Mouse (Mus musculus): ENCODE results near the gene 2010111I01Rik.
A peak's percentile ranks its signal among the peaks of the same experiment; 100 is the strongest.

DNA sequence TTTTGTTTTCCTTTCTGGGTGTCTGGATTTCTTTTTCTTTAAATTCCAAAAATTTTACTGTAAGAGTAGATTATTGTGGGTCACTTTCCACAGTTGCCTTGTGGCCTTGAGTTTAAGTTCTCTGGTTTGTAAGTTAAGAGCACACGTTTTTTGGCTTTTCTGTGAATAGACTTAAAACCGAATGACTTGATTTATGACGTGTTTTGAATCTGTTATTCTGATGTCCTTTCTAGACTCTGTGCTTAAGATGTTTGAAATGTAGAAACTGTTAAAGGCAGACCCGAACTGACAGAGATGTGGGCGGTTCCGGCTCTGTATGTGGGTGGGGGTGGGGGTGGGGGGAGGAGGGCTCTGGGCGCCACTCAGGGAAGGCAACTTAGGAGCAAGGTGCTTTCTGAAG is 282.3 kb downstream of the 2010111I01Rik start:
- no peak for TF ChIP-seq JUN (IDR thresholded peaks at IDR 0.05; ENCODE audit: insufficient read depth, low read depth, low read length)
- TF ChIP-seq CTCF (conservative IDR thresholded peaks at IDR 0.05 in 1 of 2, IDR thresholded peaks at IDR 0.05 in 1 of 2; ENCODE audit: low read depth in 2 of 2, low read length in 2 of 2) = no peak
- no peak for TF ChIP-seq EP300 (IDR thresholded peaks at IDR 0.05; ENCODE audit: low read length)
- TF ChIP-seq USF1 (IDR thresholded peaks at IDR 0.05; ENCODE audit: low read depth, low read length) = no peak
- TF ChIP-seq TBP (conservative IDR thresholded peaks at IDR 0.05; ENCODE audit: low read depth, low read length) = no peak
- TF ChIP-seq E2F4 (IDR thresholded peaks at IDR 0.05; ENCODE audit: insufficient replicate concordance, low read depth, low read length) = no peak
- no peak for TF ChIP-seq MAZ (IDR thresholded peaks at IDR 0.05; ENCODE audit: low read depth, low read length)
- TF ChIP-seq ZNF384 (IDR thresholded peaks at IDR 0.05; ENCODE audit: low read depth, low read length) = no peak
- TF ChIP-seq NRF1 (IDR thresholded peaks at IDR 0.05; ENCODE audit: low read depth, low read length) = no peak
- no peak for TF ChIP-seq POLR2A (IDR thresholded peaks at IDR 0.05; ENCODE audit: low read depth, low read length)
- peak; percentile 33; the same call in 1 of the 2 replicates for TF ChIP-seq CHD2 (IDR thresholded peaks at IDR 0.05; ENCODE audit: low read length)
- TF ChIP-seq ZMIZ1 (IDR thresholded peaks at IDR 0.05; ENCODE audit: low read depth, low read length) = no peak

All from CH12.LX (cell line).